Mouse (Mus musculus): ENCODE measurements at regions not wholly inside any gene's neighbourhood (a gene's known extent, or its start where the extent isn't known, plus 50 kb on each side); places are given as distances from the start of the nearest gene placed in this dataset.

DNA sequence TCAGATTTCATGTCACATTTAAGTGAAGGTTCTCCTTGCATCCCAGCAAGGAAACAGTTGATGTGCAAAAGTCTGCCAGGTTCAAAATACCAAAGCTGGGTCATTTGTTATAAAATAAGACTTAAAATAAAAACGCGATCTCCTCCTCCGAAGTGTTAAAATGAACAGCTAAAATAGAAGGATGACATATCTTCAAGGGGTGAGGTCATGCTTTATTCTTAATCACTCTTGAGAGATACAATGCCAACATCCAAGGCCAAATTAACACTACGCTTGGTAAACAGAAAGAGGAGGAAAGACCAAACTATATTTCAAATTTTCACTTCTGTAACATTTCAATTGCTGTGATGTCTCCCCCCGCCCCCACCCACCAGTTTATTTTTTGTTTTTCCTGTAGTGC, 105.2 kb downstream of the Sox4 start:
- Histone ChIP-seq H3K79me2 (ENCODE audit: control insufficient read depth, insufficient read depth, low read length, poor library complexity) (no peaks in the 10 kb centered on the region), H3K36me3 (ENCODE audit: control insufficient read depth in 1 of 2, insufficient read depth in 2 of 2, low read length in 2 of 2) (no peaks in the 10 kb centered on the region), H3K4me1 (ENCODE audit: control insufficient read depth in 1 of 2, insufficient read depth in 2 of 2, low read length in 2 of 2) (no peaks in the 10 kb centered on the region), H3K4me3 (ENCODE audit: control insufficient read depth in 1 of 2, insufficient read depth in 1 of 2, low read depth in 2 of 2, low read length in 2 of 2) (no peak overlapping the region), H3K9me3 (replicated peaks; ENCODE audit: insufficient read depth, low read length) (no peaks in the 10 kb centered on the region), H3K27me3 (ENCODE audit: control insufficient read depth in 1 of 2, insufficient read depth in 2 of 2, low read length in 2 of 2) (no peaks in the 10 kb centered on the region), H3K27ac (ENCODE audit: control insufficient read depth, low read depth, low read length) (no peak overlapping the region), H3K9ac (ENCODE audit: control insufficient read depth, low read depth, low read length, poor library complexity, severe bottlenecking) (no peak overlapping the region)
- TF ChIP-seq ZNF384 (IDR thresholded peaks at IDR 0.05; ENCODE audit: low read depth, low read length) (no peak), BHLHE40 (IDR thresholded peaks at IDR 0.05; ENCODE audit: borderline replicate concordance, low read depth, low read length) (no peak), KAT2A (conservative IDR thresholded peaks at IDR 0.05; ENCODE audit: low read depth, low read length) (no peak), TCF12 (IDR thresholded peaks at IDR 0.05; ENCODE audit: low read depth, low read length) (no peak), POLR2AphosphoS5 (IDR thresholded peaks at IDR 0.05; ENCODE audit: borderline replicate concordance, low read depth, low read length) (no peak), NELFE (IDR thresholded peaks at IDR 0.05; ENCODE audit: low read depth, low read length) (no peak)
- no peak for DNase-seq (ENCODE audit: low read depth, low spot score)

DNA sequence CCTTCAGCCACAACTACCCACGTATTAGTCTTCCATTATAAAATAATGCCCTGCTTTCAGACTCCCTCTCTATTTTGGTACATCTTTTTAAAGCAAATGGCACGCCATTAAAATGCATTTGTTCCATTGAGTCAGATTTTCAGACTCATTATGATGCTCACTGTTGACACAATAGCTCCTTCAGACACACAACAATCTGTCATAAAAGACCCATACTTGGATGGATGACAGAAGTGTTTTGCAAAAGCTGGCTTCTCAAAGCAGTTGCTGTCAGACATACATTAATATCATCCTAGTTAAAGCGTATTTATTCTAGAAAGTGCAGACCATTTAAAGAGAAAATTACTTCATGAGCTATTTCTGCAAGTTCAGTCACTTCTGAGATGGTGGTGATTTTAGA, 106.0 kb downstream of the Sox4 start:
- TF ChIP-seq CTCF (IDR thresholded peaks at IDR 0.05 in 2 of 3, conservative IDR thresholded peaks at IDR 0.05 in 1 of 3; ENCODE audit: control insufficient read depth in 1 of 3, insufficient read depth in 1 of 3, low read depth in 2 of 3, low read length in 3 of 3, poor library complexity in 1 of 3, severe bottlenecking in 1 of 3) (no peak), KAT2A (conservative IDR thresholded peaks at IDR 0.05; ENCODE audit: low read depth, low read length) (no peak), EP300 (IDR thresholded peaks at IDR 0.05; ENCODE audit: low read depth in 1 of 2, low read length in 2 of 2) (no peak), UBTF (IDR thresholded peaks at IDR 0.05; ENCODE audit: borderline replicate concordance, insufficient read depth, low read depth, low read length) (no peak), POLR2A (IDR thresholded peaks at IDR 0.05; ENCODE audit: control insufficient read depth in 1 of 2, insufficient read depth in 1 of 2, low read depth in 1 of 2, low read length in 2 of 2, poor library complexity in 1 of 2) (no peak), E2F4 (IDR thresholded peaks at IDR 0.05; ENCODE audit: borderline replicate concordance, low read depth, low read length) (no peak), POLR2AphosphoS2 (IDR thresholded peaks at IDR 0.05; ENCODE audit: low read length) (no peak), ELF1 (IDR thresholded peaks at IDR 0.05; ENCODE audit: low read depth, low read length) (no peak), MYB (IDR thresholded peaks at IDR 0.05; ENCODE audit: low read depth, low read length) (no peak), ZKSCAN1 (IDR thresholded peaks at IDR 0.05; ENCODE audit: low read depth, low read length) (no peak), SIN3A (IDR thresholded peaks at IDR 0.05; ENCODE audit: low read length) (no peak), SMC3 (IDR thresholded peaks at IDR 0.05; ENCODE audit: low read depth, low read length) (no peak), MAFK (IDR thresholded peaks at IDR 0.05; ENCODE audit: borderline replicate concordance, low read depth, low read length) (no peak), MYC (IDR thresholded peaks at IDR 0.05; ENCODE audit: low read depth, low read length) (no peak)
- Histone ChIP-seq H3K9ac (ENCODE audit: control insufficient read depth, low read depth, low read length, poor library complexity, severe bottlenecking) (no peak overlapping the region), H3K27me3 (ENCODE audit: control insufficient read depth in 1 of 2, insufficient read depth in 2 of 2, low read length in 2 of 2) (no peaks in the 10 kb centered on the region), H3K9me3 (replicated peaks; ENCODE audit: insufficient read depth, low read length) (no peaks in the 10 kb centered on the region), H3K4me1 (ENCODE audit: control insufficient read depth in 1 of 2, insufficient read depth in 2 of 2, low read length in 2 of 2) (no peaks in the 10 kb centered on the region), H3K36me3 (ENCODE audit: control insufficient read depth in 1 of 2, insufficient read depth in 2 of 2, low read length in 2 of 2) (no peaks in the 10 kb centered on the region), H3K4me3 (ENCODE audit: control insufficient read depth in 1 of 2, insufficient read depth in 1 of 2, low read depth in 2 of 2, low read length in 2 of 2) (no peak overlapping the region), H3K79me2 (ENCODE audit: control insufficient read depth, insufficient read depth, low read length, poor library complexity) (no peaks in the 10 kb centered on the region), H3K27ac (ENCODE audit: control insufficient read depth, low read depth, low read length) (no peak overlapping the region)
- no peak for DNase-seq (ENCODE audit: low read depth, low spot score)

Measured in MEL (cell line).